18 mouse cellular contexts compared by ENCODE assay signal in the genomic region with DNA sequence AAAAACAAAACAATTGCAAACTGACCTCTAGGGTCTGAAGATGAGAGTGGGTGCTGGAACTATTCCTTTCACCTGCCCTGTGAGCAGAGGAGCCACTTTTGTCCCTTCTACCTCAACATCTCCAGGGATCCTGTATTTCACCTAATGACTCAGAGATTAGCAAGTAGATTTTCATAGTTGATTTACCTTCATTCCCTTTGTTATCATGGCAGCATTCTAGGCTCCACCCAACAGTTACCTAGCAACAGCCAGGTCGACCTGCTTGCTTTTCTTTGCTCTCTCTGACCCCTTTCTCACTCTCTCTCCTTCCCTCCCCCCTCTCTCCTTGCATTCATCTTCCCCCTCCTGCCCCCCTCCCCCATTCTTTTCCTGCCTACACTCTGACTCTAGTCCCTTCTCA. TPM values are rescaled to one million over a fixed set of nuclear protein-coding genes. Genes with fewer than 3 reads are reported as not detected.
DNase-seq lines count a peak whose midpoint lies in the region; ATAC-seq and TF ChIP-seq lines count a peak whose summit lies in the region.
"Had no signal": no experiment of that assay in that cellular context is flagged by ENCODE, and none has a peak within 500 bp of the region (broad histone marks: within the 10 kb centered on the region; RNA-seq: fewer than 3 reads in every experiment).

No protein-coding gene starts in this region.

- H3K9me3 ChIP-seq in hindbrain, embryonic 10.5 days = no peaks in the 10 kb centered on the region
- no peaks in the 10 kb centered on the region for H3K9me3 ChIP-seq in hindbrain, embryonic 11.5 days (ENCODE audit: control insufficient read depth, low read length)
- H3K9me3 ChIP-seq in E14TG2a.4 (ENCODE audit: low read length) = no peaks in the 10 kb centered on the region
- H3K9me3 ChIP-seq: liver, embryonic 12.5 days; midbrain, embryonic 12.5 days had no signal

- H3K4me3 ChIP-seq in hindbrain, embryonic 10.5 days = no peak overlapping the region
- H3K4me3 ChIP-seq in hindbrain, embryonic 11.5 days (ENCODE audit: low read depth, low read length) = no peak overlapping the region
- H3K4me3 ChIP-seq in E14TG2a.4 (replicated peaks; ENCODE audit: low read length) = peak overlapping the region; percentile 37; the same call in 1 of the 2 replicates
- H3K4me3 ChIP-seq: liver, embryonic 12.5 days; midbrain, embryonic 12.5 days had no signal

- no peak overlapping the region for H3K4me2 ChIP-seq in hindbrain, embryonic 11.5 days (replicated peaks; ENCODE audit: low read depth, low read length)
- H3K4me2 ChIP-seq: liver, embryonic 12.5 days; midbrain, embryonic 12.5 days had no signal

- peak overlapping the region; percentile 78 for H3K27ac ChIP-seq in hindbrain, embryonic 10.5 days
- H3K27ac ChIP-seq in hindbrain, embryonic 11.5 days (ENCODE audit: low read depth, low read length) = no peak overlapping the region
- H3K27ac ChIP-seq: liver, embryonic 12.5 days had no signal

- ATAC-seq in hindbrain, embryonic 11.5 days (ENCODE audit: low FRiP score) = no peak
- ATAC-seq: activated CD4-positive, CD25-positive, alpha-beta regulatory T cell, adult 4 months; liver, embryonic 12.5 days had no signal

- H3K27me3 ChIP-seq in hindbrain, embryonic 10.5 days (ENCODE audit: insufficient read depth, poor library complexity, severe bottlenecking) = no peaks in the 10 kb centered on the region
- no peaks in the 10 kb centered on the region for H3K27me3 ChIP-seq in hindbrain, embryonic 11.5 days (ENCODE audit: control insufficient read depth, insufficient read depth, low read length)
- H3K27me3 ChIP-seq in E14TG2a.4 (ENCODE audit: insufficient read depth, low read length) = no peaks in the 10 kb centered on the region
- H3K27me3 ChIP-seq: liver, embryonic 12.5 days; midbrain, embryonic 12.5 days had no signal

- DNase-seq in hindbrain, embryonic 10.5 days (ENCODE audit: low spot score) = no peak
- no peak for DNase-seq in hindbrain, embryonic 11.5 days (ENCODE audit: low spot score)
- peak; percentile 37 for DNase-seq in embryo, embryonic 10.5 days (ENCODE audit: low spot score)
- peak; percentile 17 for DNase-seq in retina, embryonic 14.5 days (ENCODE audit: low spot score)
- no peak for DNase-seq in gastrocnemius, postnatal 10 days
- no peak for DNase-seq in left cerebral cortex, adult 18-20 months (ENCODE audit: low spot score in 2 of 2)
- DNase-seq: heart, adult 18-20 months; lung, postnatal 10 days; thymus, postnatal 36 days had no signal

- WGBS in hindbrain, embryonic 10.5 days = 0% methylated on average over 1 of the region's 1 CpGs
- WGBS in hindbrain, embryonic 11.5 days = 0% methylated on average over 1 of the region's 1 CpGs

- peaks cover 42% of the 10 kb centered on the region for H3K4me1 ChIP-seq in hindbrain, embryonic 10.5 days (replicated peaks)
- H3K4me1 ChIP-seq in hindbrain, embryonic 11.5 days (replicated peaks; ENCODE audit: control insufficient read depth, insufficient read depth, low read length) = no peaks in the 10 kb centered on the region
- peaks cover 29% of the 10 kb centered on the region for H3K4me1 ChIP-seq in E14TG2a.4 (replicated peaks; ENCODE audit: low read depth, low read length)
- H3K4me1 ChIP-seq: liver, embryonic 12.5 days had no signal

- H3K36me3 ChIP-seq in hindbrain, embryonic 10.5 days = no peaks in the 10 kb centered on the region
- no peaks in the 10 kb centered on the region for H3K36me3 ChIP-seq in hindbrain, embryonic 11.5 days (ENCODE audit: control insufficient read depth, insufficient read depth, low read length)
- no peaks in the 10 kb centered on the region for H3K36me3 ChIP-seq in E14TG2a.4 (ENCODE audit: insufficient read depth, low read length)
- H3K36me3 ChIP-seq: liver, embryonic 12.5 days; midbrain, embryonic 12.5 days had no signal

- no peak for TF ChIP-seq CTCF in E14TG2a.4 (conservative IDR thresholded peaks at IDR 0.05; ENCODE audit: low read length)

- no peak overlapping the region for H3K9ac ChIP-seq in hindbrain, embryonic 11.5 days (ENCODE audit: low read depth, low read length)
- H3K9ac ChIP-seq: liver, embryonic 12.5 days; midbrain, embryonic 12.5 days had no signal

RNA-seq across cellular contexts. Expression of gene Oit1, which starts 11.4 kb away (rescaled TPM):
- 0.21 TPM in 1 of 2 replicates, not detected in the other for polyA plus RNA-seq in hindbrain, embryonic 10.5 days (2016; fragmentation: Nextera tagmentation; extraction: Ambion mirVana)
- polyA plus RNA-seq in hindbrain, embryonic 11.5 days (2014; fragmentation: Nextera tagmentation; extraction: Ambion mirVana) = 0.14 TPM in 1 of 2 replicates, not detected in the other
- total RNA-seq in gastrocnemius, postnatal 10 days (2021) = not detected
- not detected for total RNA-seq in left cerebral cortex, adult 18-20 months (2021)
- total RNA-seq: layer of hippocampus, postnatal 10 days; left cerebral cortex, postnatal 25 days; neutrophil, adult 5-6 weeks had no signal
- polyA plus RNA-seq: activated CD4-positive, CD25-positive, alpha-beta regulatory T cell, adult 4 months; C2C12; heart, postnatal 0 days; liver, embryonic 12.5 days; midbrain, embryonic 12.5 days had no signal

RNA-seq across cellular contexts. Expression of gene Fam107a, which starts 49.3 kb away (rescaled TPM):
- 0.24 and 0.78 TPM in 2 replicates for polyA plus RNA-seq in hindbrain, embryonic 10.5 days (2016; fragmentation: Nextera tagmentation; extraction: Ambion mirVana)
- 0.27 and 0.46 TPM in 2 replicates for polyA plus RNA-seq in hindbrain, embryonic 11.5 days (2014; fragmentation: Nextera tagmentation; extraction: Ambion mirVana)
- 1 to 10 TPM; 1.7 to 4.4 TPM for total RNA-seq in gastrocnemius, postnatal 10 days (2021)
- 100 to 1,000 TPM; 213 to 316 TPM for total RNA-seq in left cerebral cortex, adult 18-20 months (2021)
- total RNA-seq: neutrophil, adult 5-6 weeks had no signal
- polyA plus RNA-seq: activated CD4-positive, CD25-positive, alpha-beta regulatory T cell, adult 4 months; C2C12; liver, embryonic 12.5 days had no signal

Comparison
In these comparisons a context has a peak if more than half of its experiments do, and no peak if none do; other contexts are left out.
1. DNase-seq: peak in embryo, embryonic 10.5 days (single experiment) and retina, embryonic 14.5 days (single experiment); none in hindbrain, embryonic 10.5 days (single experiment), hindbrain, embryonic 11.5 days (single experiment), gastrocnemius, postnatal 10 days (single experiment) and left cerebral cortex, adult 18-20 months (0 of 2).
2. RNA of gene Fam107a, which starts 49.3 kb away (total RNA-seq): 213 to 316 TPM in left cerebral cortex, adult 18-20 months; 1.7 to 4.4 TPM in gastrocnemius, postnatal 10 days; every median in the first group is over 10 times any median in the second.